Mouse (Mus musculus): ENCODE measurements around the gene Heatr6. TPM values are rescaled to one million over a fixed set of nuclear protein-coding genes. Genes with fewer than 3 reads are reported as not detected.
A peak's percentile ranks its signal among the peaks of the same experiment; 100 is the strongest.

The Heatr6 gene
- total RNA-seq, 2 experiments from 2014 or later = 6.4 to 7.4 TPM

- DNase-seq = no peak
These were observed 5.9 kb upstream of the Heatr6 start for GRCm38 (mm10) chr11:83747376-83748265.

- no peak for DNase-seq
These were observed 731 bp downstream of the Heatr6 start for GRCm38 (mm10) chr11:83754227-83754626.

- no peak for DNase-seq
These were observed 13.8 kb downstream of the Heatr6 start for GRCm38 (mm10) chr11:83767306-83767705.

- DNase-seq = no peak
These were observed 15.5 kb downstream of the Heatr6 start for GRCm38 (mm10) chr11:83768976-83769375.

- DNase-seq = no peak
These were observed 17.5 kb downstream of the Heatr6 start for GRCm38 (mm10) chr11:83771014-83771413.

- DNase-seq = no peak
These were observed 18.8 kb downstream of the Heatr6 start for GRCm38 (mm10) chr11:83772341-83772740.

GRCm38 (mm10) chr11:83773691-83774090 lies 20.2 kb downstream of the Heatr6 start:
- DNase-seq = no peak

GRCm38 (mm10) chr11:83774324-83774723 lies 20.8 kb downstream of the Heatr6 start:
- DNase-seq = no peak

- DNase-seq = no peak
These were observed 23.3 kb downstream of the Heatr6 start for GRCm38 (mm10) chr11:83776798-83777197.

- DNase-seq = no peak
These were observed 30.6 kb downstream of the Heatr6 start for GRCm38 (mm10) chr11:83783931-83784600.

- DNase-seq = no peak
These were observed 31.2 kb downstream of the Heatr6 start for GRCm38 (mm10) chr11:83784661-83785060.

- no peak for DNase-seq
These were observed 31.9 kb downstream of the Heatr6 start for GRCm38 (mm10) chr11:83785366-83785765.

GRCm38 (mm10) chr11:83786835-83787234 lies 33.3 kb downstream of the Heatr6 start:
- DNase-seq = peak; percentile 7

GRCm38 (mm10) chr11:83787401-83788021 lies 34.0 kb downstream of the Heatr6 start:
- no peak for DNase-seq

- DNase-seq = no peak
These were observed 34.8 kb downstream of the Heatr6 start for GRCm38 (mm10) chr11:83788331-83788730.

- DNase-seq = no peak
These were observed 35.8 kb downstream of the Heatr6 start for GRCm38 (mm10) chr11:83789259-83789658.

GRCm38 (mm10) chr11:83791133-83791532 lies 37.6 kb downstream of the Heatr6 start:
- no peak for DNase-seq

GRCm38 (mm10) chr11:83792316-83792914 lies 38.9 kb downstream of the Heatr6 start:
- no peak for DNase-seq

GRCm38 (mm10) chr11:83793264-83793663 lies 39.8 kb downstream of the Heatr6 start:
- DNase-seq = no peak

GRCm38 (mm10) chr11:83796112-83796511 lies 42.6 kb downstream of the Heatr6 start:
- DNase-seq = no peak

- no peak for DNase-seq
These were observed 43.6 kb downstream of the Heatr6 start for GRCm38 (mm10) chr11:83796980-83797608.

GRCm38 (mm10) chr11:83799871-83800430 lies 46.5 kb downstream of the Heatr6 start:
- no peak for DNase-seq

Data from gastrocnemius, postnatal 25 days (tissue).